18 mouse cellular contexts compared by ENCODE assay signal in genomic region chr6:119301310-119301709, GRCm38 (mm10). TPM values are rescaled to one million over a fixed set of nuclear protein-coding genes. Genes with fewer than 3 reads are reported as not detected.
DNase-seq lines count a peak whose midpoint lies in the region; ATAC-seq lines count a peak whose summit lies in the region.
"Had no signal": no experiment of that assay in that cellular context is flagged by ENCODE, and none has a peak within 500 bp of the region (broad histone marks: within the 10 kb centered on the region; RNA-seq: fewer than 3 reads in every experiment).

No protein-coding gene starts in this region.

- DNase-seq in cerebellum, postnatal 4 days (ENCODE audit: low spot score in 2 of 2): no peak
- peak; percentile 90 for DNase-seq in cerebellum, adult 9-10 months
- DNase-seq in cerebellum, postnatal 25 days: peak; percentile 88 to 91
- no peak for DNase-seq in adrenal gland, adult 18-20 months (ENCODE audit: low spot score in 2 of 2)
- DNase-seq in left cerebral cortex, adult 11 months (ENCODE audit: low spot score): no peak
- DNase-seq in lung, postnatal 36 days: no peak
- DNase-seq: adrenal gland, postnatal 25 days; B cell, adult 2 months; embryo, embryonic 11 days; gastrocnemius, postnatal 10 days; heart, adult 2 months; heart, postnatal 14 days; kidney, adult 18-20 months had no signal

- peak; percentile 92 for ATAC-seq in cerebellum, adult (ENCODE audit: insufficient number of reproducible peaks, low FRiP score, low TSS enrichment)
- ATAC-seq: CD4-positive, CD25-positive, alpha-beta regulatory T cell, adult 4 months; forebrain, embryonic 14.5 days; hindbrain, postnatal 0 days had no signal

RNA-seq across cellular contexts. Expression of gene Lrtm2, which starts 29.3 kb away (rescaled TPM):
- under 1 TPM in 1 of 2 experiments, not detected in 1; 0.27 TPM for total RNA-seq in adrenal gland, adult 18-20 months (2021)
- total RNA-seq: adrenal gland, postnatal 25 days; common myeloid progenitor, adult 5-6 weeks had no signal

Comparison
In these comparisons a context has a peak if more than half of its experiments do, and no peak if none do; other contexts are left out.
1. DNase-seq: peak in cerebellum, adult 9-10 months (single experiment) and cerebellum, postnatal 25 days (2 of 2); none in cerebellum, postnatal 4 days (0 of 2), adrenal gland, adult 18-20 months (0 of 2), left cerebral cortex, adult 11 months (single experiment) and lung, postnatal 36 days (single experiment).